Mouse (Mus musculus) brain, embryonic 14.5 days (tissue): Measurements from ENCODE around the gene Rnf216.

Source experiments
- CTCF ChIP-seq: fragments of 200-500 bp; IDR thresholded peaks from 2 replicates; pipeline ENCODE4 v1.5.1; 2012; ENCODE audit warnings: inconsistent platforms, mild to moderate bottlenecking, moderate library complexity, borderline replicate concordance; ENCODE audit not compliant: insufficient read depth, insufficient read length; ENCODE audit errors: extremely low read depth
- POLR2A ChIP-seq: fragments of 200-500 bp; IDR thresholded peaks from 2 replicates; pipeline ENCODE4 v1.6.1; 2012; ENCODE audit warnings: mild to moderate bottlenecking, inconsistent platforms, borderline replicate concordance; ENCODE audit not compliant: poor library complexity, insufficient read depth, insufficient read length, severe bottlenecking; ENCODE audit errors: extremely low read depth

DNA sequence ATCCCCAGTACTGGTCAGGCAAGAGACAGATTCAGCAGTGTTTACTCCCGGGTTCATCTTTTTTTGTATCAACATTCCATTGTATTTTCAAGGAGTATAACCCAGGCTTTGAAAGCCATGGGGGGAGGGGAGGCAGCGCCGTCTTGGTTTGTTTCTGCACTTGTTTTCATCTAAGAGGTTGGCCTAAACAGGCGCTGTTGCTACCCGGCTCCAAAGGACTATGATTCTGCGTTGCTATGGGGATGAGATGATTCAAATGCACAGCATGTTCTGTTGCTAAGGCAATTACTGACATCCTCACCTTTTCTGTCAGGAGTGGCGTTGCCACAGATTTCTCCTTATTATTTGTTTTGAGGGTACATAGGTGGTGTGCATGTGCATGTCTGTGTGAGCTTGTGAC is 12.8 kb upstream of the Rnf216 start:
- TF ChIP-seq CTCF, result no peak
- no peak for TF ChIP-seq POLR2A
